11 mouse cellular contexts compared by ENCODE assay signal in the genomic region with DNA sequence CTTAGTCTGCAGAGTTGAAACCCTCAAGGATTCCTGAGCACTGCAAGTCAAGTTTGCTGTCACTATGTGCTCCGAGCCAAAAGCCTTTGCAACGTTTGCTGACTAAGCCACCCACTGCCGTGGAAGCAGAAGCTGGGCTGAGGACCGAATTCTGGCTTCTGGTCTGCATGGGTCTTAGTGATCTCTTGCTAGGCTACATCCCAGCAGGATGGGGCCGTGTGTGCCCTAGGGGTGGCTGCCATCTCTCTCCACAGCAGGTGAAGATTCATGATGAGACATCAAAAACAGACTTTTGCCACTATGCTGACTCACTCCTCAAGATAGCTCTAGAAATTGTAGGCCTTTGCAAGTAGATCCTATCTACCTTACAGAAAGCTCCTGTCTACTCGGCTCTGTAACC.
DNase-seq lines count a peak whose midpoint lies in the region.
"Had no signal": no experiment of that assay in that cellular context is flagged by ENCODE, and none has a peak within 500 bp of the region (broad histone marks: within the 10 kb centered on the region; RNA-seq: fewer than 3 reads in every experiment).

No protein-coding gene starts in this region.

- DNase-seq in adrenal gland, adult 2 months: peak; percentile 75
- no peak for DNase-seq in adrenal gland, adult 18-20 months (ENCODE audit: low spot score in 2 of 2)
- DNase-seq in kidney, postnatal 25 days: peak; percentile 45 to 60
- DNase-seq in kidney, postnatal 4 days: no peak
- DNase-seq in right cerebral cortex, adult 18-20 months: peak; percentile 14
- DNase-seq in right cerebral cortex, postnatal 36 days (ENCODE audit: low spot score in 2 of 2): no peak
- peak; percentile 6 for DNase-seq in telencephalon, adult 2 months (ENCODE audit: low read depth, low spot score)
- DNase-seq in urinary bladder, postnatal 25 days (ENCODE audit: low spot score): no peak
- DNase-seq: cerebellum, adult 2 months; kidney, adult 11 months; thymus, adult 2 months had no signal

Comparison
In these comparisons a context has a peak if more than half of its experiments do, and no peak if none do; other contexts are left out.
1. DNase-seq: peak in adrenal gland, adult 2 months (single experiment), kidney, postnatal 25 days (2 of 2), right cerebral cortex, adult 18-20 months (single experiment) and telencephalon, adult 2 months (single experiment); none in adrenal gland, adult 18-20 months (0 of 2), kidney, postnatal 4 days (0 of 2), right cerebral cortex, postnatal 36 days (0 of 2) and urinary bladder, postnatal 25 days (single experiment).